Mouse (Mus musculus) heart, embryonic 10.5 days (tissue): ENCODE measurements around the gene Krt90. TPM values are rescaled to one million over a fixed set of nuclear protein-coding genes. Genes with fewer than 3 reads are reported as not detected.

Experiments used
- microRNA-seq: library from miRNA; unstranded; fragments of <30 nt; microRNA quantifications from one replicate; pipeline ENCODE4, GENCODE M21; 2017
- polyA plus RNA-seq: library from polyadenylated mRNA; unstranded; fragments of >200 nt; fragmentation: Nextera tagmentation; extraction: Ambion mirVana; gene quantifications from 2 replicates; pipeline ENCODE4 v1.2.1, GENCODE M21; 2016

Krt90 gene
- polyA plus RNA-seq, 1 experiment from 2014 or later, result 0.29 TPM

Small RNA genes lying within 50 kb of the gene (microRNA-seq; reads per million reads assigned to microRNA genes)
- gene Gm44393 (not detected), gene Gm44460 (not detected)

Other genes with a start within 250 kb of the Krt90 start
- gene Krt80, start 192.8 kb downstream of the Krt90 start, polyA plus RNA-seq, result 0.80 and 1.7 TPM in 2 replicates
- gene Krt7, start 151.9 kb downstream of the Krt90 start, polyA plus RNA-seq, result 26.7 and 31.9 TPM in 2 replicates
- gene Krt87, start 124.1 kb downstream of the Krt90 start, polyA plus RNA-seq, result not detected in 2 replicates
- gene Krt88, start 115.2 kb downstream of the Krt90 start, polyA plus RNA-seq, result not detected in 2 replicates
- not detected in 2 replicates for gene Krt81, start 99.2 kb downstream of the Krt90 start, polyA plus RNA-seq
- gene Krt86, start 89.5 kb downstream of the Krt90 start, polyA plus RNA-seq, result not detected in 2 replicates
- not detected in 2 replicates for gene Krt83, start 71.4 kb downstream of the Krt90 start, polyA plus RNA-seq
- gene Gm49425, start 45.7 kb downstream of the Krt90 start, polyA plus RNA-seq, result not detected in 2 replicates
- gene Krt84, start 30.1 kb downstream of the Krt90 start, polyA plus RNA-seq, result not detected in 2 replicates
- gene Krt82, start 12.3 kb downstream of the Krt90 start, polyA plus RNA-seq, result not detected in 2 replicates
- 0.10 TPM in 1 of 2 replicates, not detected in the other for gene Krt75, start 11.0 kb upstream of the Krt90 start, polyA plus RNA-seq
- not detected in 2 replicates for gene Gm5414, start 65.2 kb upstream of the Krt90 start, polyA plus RNA-seq
- gene Gm5478, start 84.4 kb upstream of the Krt90 start, polyA plus RNA-seq, result not detected in 2 replicates
- not detected in 2 replicates for gene Krt6b, start 117.3 kb upstream of the Krt90 start, polyA plus RNA-seq
- 0.05 TPM in 1 of 2 replicates, not detected in the other for gene Krt6a, start 131.4 kb upstream of the Krt90 start, polyA plus RNA-seq
- gene Krt5, start 149.9 kb upstream of the Krt90 start, polyA plus RNA-seq, result 0.33 and 1.4 TPM in 2 replicates
- not detected in 2 replicates for gene Krt71, start 180.2 kb upstream of the Krt90 start, polyA plus RNA-seq
- not detected in 2 replicates for gene Krt72, start 223.5 kb upstream of the Krt90 start, polyA plus RNA-seq
- gene Krt73, start 239.4 kb upstream of the Krt90 start, polyA plus RNA-seq, result not detected in 2 replicates